Mouse (Mus musculus): ENCODE data around the gene Ldhc.

DNA sequence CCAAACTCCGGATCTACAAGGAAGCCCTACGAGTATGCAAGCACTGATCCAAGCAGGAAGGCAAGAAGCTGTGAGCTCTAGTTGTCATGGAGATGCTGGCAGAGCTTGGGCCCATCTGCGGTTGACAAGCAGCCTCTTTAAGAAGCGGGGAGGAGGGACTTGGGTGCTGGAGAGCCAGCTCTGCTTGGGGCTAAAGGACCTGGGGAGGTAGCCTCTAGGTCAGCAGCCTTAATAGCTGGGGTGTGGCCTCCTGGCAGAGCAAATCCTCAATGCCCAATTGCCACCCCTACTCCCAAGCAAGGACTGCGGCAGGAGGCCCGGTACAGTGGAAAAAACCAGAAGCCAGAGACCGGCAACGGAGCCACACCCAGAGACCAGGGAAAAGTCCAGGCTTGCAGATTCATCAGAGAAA lies 22.1 kb upstream of the Ldhc start:
- TF ChIP-seq CTCF (IDR thresholded peaks at IDR 0.05; ENCODE audit: low read depth, low read length) (no peak), GATA1 (IDR thresholded peaks at IDR 0.05; ENCODE audit: borderline replicate concordance, low read length) (no peak)
